Mouse (Mus musculus) spleen, postnatal 36 days (tissue): ENCODE results near the gene Abcb1a.
"Not testable (repeated sequence)": the region's sequence is repeated elsewhere in the genome, so short reads cannot be mapped to it uniquely, and the experiment has no call there.

Experiments
- DNase-seq, 2 experiments: peaks; one replicate each; pipeline ENCODE4 v3.0.0; 2022; ENCODE audit warnings: low spot score in 2 of 2, mixed read lengths in 1 of 2

Abcb1a gene

DNA sequence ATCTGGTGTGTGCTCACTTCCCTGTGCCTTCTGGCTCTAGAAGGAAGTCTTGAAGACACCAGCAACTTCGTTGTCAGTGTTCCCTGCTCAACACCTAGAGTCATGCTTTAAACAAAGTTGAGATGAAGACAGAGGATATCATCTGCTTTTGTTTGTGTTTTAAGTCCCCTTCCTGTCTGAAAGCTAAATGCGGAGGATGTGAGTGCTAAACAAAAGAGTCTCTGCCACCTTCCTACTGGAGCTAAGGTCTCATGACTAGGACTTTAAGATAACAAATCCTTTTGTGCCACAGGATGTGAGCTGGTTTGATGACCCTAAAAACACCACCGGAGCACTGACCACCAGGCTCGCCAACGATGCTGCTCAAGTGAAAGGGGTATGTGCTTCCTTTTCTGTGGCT, 63.0 kb downstream of the Abcb1a start:
- DNase-seq = no peak

DNA sequence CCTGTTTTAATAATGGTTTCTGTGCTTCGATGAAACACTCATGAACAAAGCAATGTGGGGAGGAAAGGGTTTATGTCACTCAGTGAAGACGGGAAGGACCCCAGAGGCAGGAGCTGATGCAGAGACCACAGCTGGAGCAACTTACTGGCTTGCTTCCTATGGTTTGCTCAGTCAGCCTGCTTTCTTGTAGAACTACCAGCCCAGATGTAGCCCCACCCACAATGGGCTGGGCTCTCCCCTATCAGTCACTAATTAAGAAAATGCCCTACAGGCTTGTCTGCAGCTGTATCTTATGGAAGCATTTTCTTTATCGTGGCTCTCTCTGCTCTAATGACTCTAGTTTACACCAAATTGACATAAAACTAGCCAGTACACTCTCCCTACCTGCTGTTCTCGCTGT, 67.9 kb downstream of the Abcb1a start:
- DNase-seq = no peak

GRCm38 (mm10) chr5:8732639-8733038, 72.8 kb downstream of the Abcb1a start:
- DNase-seq = no peak

DNA sequence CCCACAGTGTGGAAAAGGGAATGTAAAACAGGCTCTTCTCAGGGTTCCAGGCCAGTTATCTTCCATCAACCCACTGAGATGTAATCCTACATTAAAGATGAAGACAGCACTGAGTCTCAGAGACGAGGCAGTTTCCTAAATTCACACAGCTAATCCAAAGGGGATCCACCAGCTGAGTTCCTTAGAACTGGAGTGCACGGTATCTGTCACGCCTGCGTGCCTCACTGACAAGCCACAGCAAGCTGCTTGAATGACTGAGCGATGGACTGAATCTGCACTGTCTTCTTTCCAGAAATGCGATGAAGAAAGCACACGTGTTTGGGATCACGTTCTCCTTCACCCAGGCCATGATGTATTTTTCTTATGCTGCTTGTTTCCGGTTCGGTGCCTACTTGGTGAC, 73.4 kb downstream of the Abcb1a start:
- DNase-seq = not testable (repeated sequence)

- no peak for DNase-seq
These were observed 76.5 kb downstream of the Abcb1a start for GRCm38 (mm10) chr5:8736389-8736788.

GRCm38 (mm10) chr5:8737062-8737461, 77.2 kb downstream of the Abcb1a start:
- DNase-seq = no peak

DNA sequence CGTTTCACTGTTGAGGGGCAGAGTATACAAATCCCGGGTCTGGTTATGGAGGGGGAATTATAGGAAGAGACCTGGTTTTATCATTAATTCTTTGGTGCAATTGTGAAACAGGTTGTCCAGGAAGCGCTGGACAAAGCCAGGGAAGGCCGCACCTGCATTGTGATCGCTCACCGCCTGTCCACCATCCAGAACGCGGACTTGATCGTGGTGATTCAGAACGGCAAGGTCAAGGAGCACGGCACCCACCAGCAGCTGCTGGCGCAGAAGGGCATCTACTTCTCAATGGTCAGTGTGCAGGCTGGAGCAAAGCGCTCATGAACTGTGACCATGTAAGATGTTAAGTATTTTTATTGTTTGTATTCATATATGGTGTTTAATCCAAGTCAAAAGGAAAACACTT, 87.4 kb downstream of the Abcb1a start:
- DNase-seq = not testable (repeated sequence)

GRCm38 (mm10) chr5:8772866-8773265, 113.0 kb downstream of the Abcb1a start:
- DNase-seq = no peak

GRCm38 (mm10) chr5:8778311-8778710, 118.4 kb downstream of the Abcb1a start:
- no peak for DNase-seq

DNA sequence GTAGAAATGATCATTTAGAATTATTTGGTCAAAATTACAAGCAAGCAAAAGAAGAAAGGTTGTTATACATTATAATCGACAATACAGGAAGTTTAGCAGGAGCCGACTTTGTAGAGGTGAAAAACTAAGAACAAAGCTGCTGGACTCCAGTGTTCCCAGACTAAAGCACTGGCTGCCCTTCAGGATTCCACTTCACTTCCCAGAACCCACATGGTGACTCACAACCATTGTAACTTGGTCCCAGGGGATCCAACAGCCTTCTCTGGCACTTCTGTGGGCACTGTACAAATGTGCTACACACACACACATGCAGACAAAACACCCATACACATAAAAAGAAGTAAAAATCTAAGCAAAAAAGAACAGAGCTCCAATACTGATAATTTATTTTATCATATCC, 118.9 kb downstream of the Abcb1a start:
- no peak for DNase-seq

GRCm38 (mm10) chr5:8792281-8792680, 132.4 kb downstream of the Abcb1a start:
- DNase-seq = no peak
